Mouse (Mus musculus): Measurements from ENCODE around the gene Ccz1. TPM values are rescaled to one million over a fixed set of nuclear protein-coding genes. Genes with fewer than 3 reads are reported as not detected.

Gene Ccz1
- polyA plus RNA-seq, 1 experiment from 2014 or later = 117 TPM

DNA sequence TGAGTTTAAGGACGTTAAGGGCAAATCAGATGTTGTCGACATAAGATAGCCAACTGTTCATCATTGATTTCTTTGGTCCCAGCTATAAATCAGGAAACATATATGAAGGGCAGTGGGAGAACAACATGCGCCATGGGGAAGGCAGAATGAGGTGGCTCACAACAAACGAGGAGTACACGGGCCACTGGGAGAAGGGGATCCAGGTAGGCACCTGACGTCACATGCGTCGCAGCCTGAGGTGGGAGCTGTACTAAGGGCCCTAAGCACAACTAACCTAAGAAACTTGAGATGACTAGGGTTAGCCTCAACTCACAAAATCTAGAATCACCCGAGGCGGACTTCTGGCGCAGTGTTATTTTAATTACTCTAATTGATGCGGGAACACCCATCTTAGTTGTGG, 66.3 kb downstream of the Ccz1 start:
- H3K9me3 ChIP-seq (ENCODE audit: control insufficient read depth, low read length) = no peaks in the 10 kb centered on the region
- H3K27me3 ChIP-seq (ENCODE audit: control insufficient read depth, insufficient read depth, low read length) = no peaks in the 10 kb centered on the region
- H3K36me3 ChIP-seq (ENCODE audit: control insufficient read depth, insufficient read depth, low read length) = no peaks in the 10 kb centered on the region
- WGBS = 91% methylated on average over 12 of the region's 12 CpGs
- DNase-seq (ENCODE audit: low spot score) (no peak), ATAC-seq (replicated peaks; ENCODE audit: low FRiP score) (no peak)
- H3K27ac ChIP-seq (ENCODE audit: low read depth, low read length) = no peak overlapping the region
- H3K4me3 ChIP-seq (ENCODE audit: low read depth, low read length) = no peak overlapping the region
- H3K4me1 ChIP-seq (replicated peaks; ENCODE audit: control insufficient read depth, insufficient read depth, low read length) = no peaks in the 10 kb centered on the region
- H3K4me2 ChIP-seq (ENCODE audit: low read depth, low read length, severe bottlenecking) = no peak overlapping the region
- no peak overlapping the region for H3K9ac ChIP-seq (ENCODE audit: low read length)

DNA sequence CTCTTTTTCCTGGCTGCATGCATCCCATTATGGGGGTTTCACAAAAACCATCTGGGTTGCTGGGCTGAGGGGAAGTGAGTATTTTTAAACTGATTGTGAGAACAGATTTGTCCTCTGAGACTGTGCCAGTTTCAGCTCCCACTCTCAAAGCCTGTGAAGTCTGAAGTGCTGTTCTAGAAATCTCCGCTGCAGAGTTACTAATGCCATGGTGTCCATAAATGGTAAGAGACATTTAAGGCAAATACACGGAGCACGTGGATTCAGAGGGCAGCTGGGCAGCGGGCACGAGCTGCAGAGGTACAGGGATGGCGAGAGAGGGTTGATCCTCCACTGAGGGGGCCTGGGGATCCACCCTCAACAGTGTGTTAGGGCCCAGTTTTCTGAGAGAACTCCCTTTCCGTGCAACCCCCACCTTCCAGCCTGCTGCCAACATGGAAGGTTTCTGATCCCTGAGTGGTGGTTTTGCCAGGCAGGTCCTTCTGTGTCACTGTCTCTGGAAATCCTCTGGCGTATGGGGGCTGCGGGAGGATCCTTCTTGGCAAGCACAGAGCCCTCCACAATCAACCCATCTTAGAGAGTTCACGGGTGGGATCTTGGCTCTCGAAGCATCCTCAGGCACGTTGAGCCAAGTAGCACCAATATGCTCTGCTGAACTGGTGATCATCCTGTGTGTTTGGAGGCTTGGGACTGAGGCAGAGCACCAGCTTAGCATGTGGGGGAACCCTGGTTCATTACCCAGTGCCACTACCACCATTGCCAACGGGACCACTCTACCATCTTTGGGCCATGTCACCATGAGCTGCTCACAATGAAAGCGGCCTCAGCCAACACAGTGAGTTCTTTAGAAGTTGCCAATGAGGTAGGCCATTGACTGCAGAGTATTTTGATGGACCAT, 71.2 kb downstream of the Ccz1 start:
- Histone ChIP-seq H3K27me3 (ENCODE audit: control insufficient read depth, insufficient read depth, low read length) (no peaks in the 10 kb centered on the region), H3K4me1 (replicated peaks; ENCODE audit: control insufficient read depth, insufficient read depth, low read length) (no peaks in the 10 kb centered on the region), H3K4me2 (ENCODE audit: low read depth, low read length, severe bottlenecking) (no peak overlapping the region), H3K27ac (ENCODE audit: low read depth, low read length) (no peak overlapping the region), H3K4me3 (ENCODE audit: low read depth, low read length) (no peak overlapping the region), H3K9ac (ENCODE audit: low read length) (no peak overlapping the region), H3K9me3 (ENCODE audit: control insufficient read depth, low read length) (no peaks in the 10 kb centered on the region), H3K36me3 (ENCODE audit: control insufficient read depth, insufficient read depth, low read length) (no peaks in the 10 kb centered on the region)
- DNase-seq (ENCODE audit: low spot score) (no peak), ATAC-seq (replicated peaks; ENCODE audit: low FRiP score) (no peak)
- 90% methylated on average over 14 of the region's 14 CpGs for WGBS

- DNase-seq (ENCODE audit: low spot score) = no peak
- WGBS = 22% methylated on average over 10 of the region's 10 CpGs
- ATAC-seq (replicated peaks; ENCODE audit: low FRiP score) = no peak
- Histone ChIP-seq H3K4me2 (ENCODE audit: low read depth, low read length, severe bottlenecking) (no peak overlapping the region), H3K4me3 (ENCODE audit: low read depth, low read length) (no peak overlapping the region), H3K4me1 (replicated peaks; ENCODE audit: control insufficient read depth, insufficient read depth, low read length) (no peaks in the 10 kb centered on the region), H3K9ac (ENCODE audit: low read length) (no peak overlapping the region), H3K9me3 (ENCODE audit: control insufficient read depth, low read length) (no peaks in the 10 kb centered on the region), H3K27ac (ENCODE audit: low read depth, low read length) (no peak overlapping the region), H3K36me3 (ENCODE audit: control insufficient read depth, insufficient read depth, low read length) (no peaks in the 10 kb centered on the region), H3K27me3 (ENCODE audit: control insufficient read depth, insufficient read depth, low read length) (no peaks in the 10 kb centered on the region)
Measured at GRCm38 (mm10) chr5:143941588-143941987, 73.1 kb downstream of the Ccz1 start.

Other genes with a start within 250 kb of the Ccz1 start
- gene Eif2ak1, start 197.1 kb downstream of the Ccz1 start, polyA plus RNA-seq (2014; fragmentation: Nextera tagmentation; extraction: Ambion mirVana) = 48.4 and 49.8 TPM in 2 replicates
- gene Ankrd61, start 117.2 kb downstream of the Ccz1 start, polyA plus RNA-seq (2014; fragmentation: Nextera tagmentation; extraction: Ambion mirVana) = 0.55 TPM in 2 replicates
- gene Aimp2, start 105.0 kb downstream of the Ccz1 start, polyA plus RNA-seq (2014; fragmentation: Nextera tagmentation; extraction: Ambion mirVana) = 109 and 110 TPM in 2 replicates
- 41.5 and 42.2 TPM in 2 replicates for gene Pms2, start 104.9 kb downstream of the Ccz1 start, polyA plus RNA-seq (2014; fragmentation: Nextera tagmentation; extraction: Ambion mirVana)
- 0.83 and 1.4 TPM in 2 replicates for gene Gm42421, start 86.7 kb downstream of the Ccz1 start, polyA plus RNA-seq (2014; fragmentation: Nextera tagmentation; extraction: Ambion mirVana)
- 0.73 and 0.79 TPM in 2 replicates for gene Rsph10b, start 81.8 kb downstream of the Ccz1 start, polyA plus RNA-seq (2014; fragmentation: Nextera tagmentation; extraction: Ambion mirVana)
- gene Ocm, start 11.8 kb upstream of the Ccz1 start, polyA plus RNA-seq (2014; fragmentation: Nextera tagmentation; extraction: Ambion mirVana) = not detected in 2 replicates
- 7.8 and 8.3 TPM in 2 replicates for gene Lmtk2, start 85.6 kb upstream of the Ccz1 start, polyA plus RNA-seq (2014; fragmentation: Nextera tagmentation; extraction: Ambion mirVana)
- gene Bhlha15, start 175.4 kb upstream of the Ccz1 start, polyA plus RNA-seq (2014; fragmentation: Nextera tagmentation; extraction: Ambion mirVana) = 0.12 TPM in 1 of 2 replicates, not detected in the other
- gene Tecpr1, start 208.7 kb upstream of the Ccz1 start, polyA plus RNA-seq (2014; fragmentation: Nextera tagmentation; extraction: Ambion mirVana) = 17.5 and 20.1 TPM in 2 replicates
- gene Bri3, start 229.6 kb upstream of the Ccz1 start, polyA plus RNA-seq (2014; fragmentation: Nextera tagmentation; extraction: Ambion mirVana) = 128 and 136 TPM in 2 replicates

Measured in forebrain, embryonic 11.5 days (tissue).